22 mouse cellular contexts compared by ENCODE assay signal in genomic region chr8:31000120-31000519, GRCm38 (mm10).
"Had no signal": no experiment of that assay in that cellular context is flagged by ENCODE, and none has a peak within 500 bp of the region (broad histone marks: within the 10 kb centered on the region; RNA-seq: fewer than 3 reads in every experiment).

No protein-coding gene starts in this region.

- H3K27ac ChIP-seq: kidney, postnatal 0 days; layer of hippocampus, adult 2 months; limb, embryonic 12.5 days; limb, embryonic 15.5 days; liver, embryonic 14.5 days; macrophage; midbrain, embryonic 12.5 days; neural tube, embryonic 13.5 days had no signal

- H3K9me3 ChIP-seq: limb, embryonic 12.5 days; limb, embryonic 15.5 days; midbrain, embryonic 12.5 days; neural tube, embryonic 13.5 days had no signal

- H3K4me2 ChIP-seq: limb, embryonic 12.5 days; limb, embryonic 15.5 days; liver, embryonic 11.5 days; lung, embryonic 14.5 days; midbrain, embryonic 12.5 days; neural tube, embryonic 13.5 days had no signal

- H3K27me3 ChIP-seq: limb, embryonic 12.5 days; limb, embryonic 15.5 days; midbrain, embryonic 12.5 days; neural tube, embryonic 13.5 days had no signal

- ATAC-seq: intestine, postnatal 0 days; liver, postnatal 0 days; lung, postnatal 0 days; midbrain, embryonic 16.5 days had no signal

- H3K4me3 ChIP-seq: layer of hippocampus, adult 2 months; limb, embryonic 12.5 days; limb, embryonic 15.5 days; midbrain, embryonic 12.5 days; myocyte; neural tube, embryonic 13.5 days had no signal

- H3K36me3 ChIP-seq: limb, embryonic 12.5 days; limb, embryonic 15.5 days; midbrain, embryonic 12.5 days; neural tube, embryonic 13.5 days had no signal

- H3K9ac ChIP-seq: limb, embryonic 12.5 days; limb, embryonic 15.5 days; liver, embryonic 14.5 days; liver, postnatal 0 days; lung, embryonic 14.5 days; midbrain, embryonic 12.5 days; neural tube, embryonic 13.5 days had no signal

- DNase-seq: kidney, adult 2 months; kidney, postnatal 25 days; liver, postnatal 0 days; lung, embryonic 14.5 days; retina, postnatal 1 day; right cerebral cortex, postnatal 25 days; thymus, adult 2 months; thymus, postnatal 14 days; thymus, postnatal 4 days had no signal
